Mouse (Mus musculus) stomach, embryonic 15.5 days (tissue): ENCODE data around the gene Trrap. TPM values are rescaled to one million over a fixed set of nuclear protein-coding genes. Genes with fewer than 3 reads are reported as not detected.

Experiments
- ATAC-seq: fragments of 200-750 bp; cut with Nextera tagmentation; 2 replicates; pipeline ENCODE4 v1.8.0; 2017; ENCODE audit warnings: low read depth, moderate number of reproducible peaks, moderate TSS enrichment; ENCODE audit not compliant: insufficient read depth, low FRiP score
- H3K27ac ChIP-seq: fragments of 300-500 bp; sonication (generic); 2 replicates; pipeline ENCODE4 v1.5.1; 2015; ENCODE audit warnings: mild to moderate bottlenecking, inconsistent platforms
- H3K27me3 ChIP-seq: fragments of 300-500 bp; sonication (generic); replicated peaks from 2 replicates; pipeline ENCODE4 v1.6.1; 2015; ENCODE audit warnings: inconsistent platforms
- H3K36me3 ChIP-seq: fragments of 300-500 bp; sonication (generic); 2 replicates; pipeline ENCODE4 v1.6.1; 2015; ENCODE audit warnings: inconsistent platforms
- H3K4me1 ChIP-seq: fragments of 300-500 bp; sonication (generic); 2 replicates; pipeline ENCODE4 v1.6.1; 2015; ENCODE audit warnings: inconsistent platforms
- H3K4me2 ChIP-seq: fragments of 300-500 bp; sonication (generic); 2 replicates; pipeline ENCODE4 v1.6.1; 2015; ENCODE audit warnings: mild to moderate bottlenecking, inconsistent platforms
- H3K4me3 ChIP-seq: fragments of 300-500 bp; sonication (generic); replicated peaks from 2 replicates; pipeline ENCODE4 v1.5.1; 2015; ENCODE audit warnings: inconsistent platforms
- H3K9ac ChIP-seq: fragments of 300-500 bp; sonication (generic); 2 replicates; pipeline ENCODE4 v1.6.1; 2015; ENCODE audit warnings: inconsistent platforms
- H3K9me3 ChIP-seq: fragments of 300-500 bp; sonication (generic); 2 replicates; pipeline ENCODE4 v1.6.1; 2016; ENCODE audit warnings: inconsistent platforms
- WGBS: fragments of 180-500 bp; shearing (Covaris S2); methylation state at CpG from one replicate; pipeline ENCODE4 v1.1.7; 2015; 5-methylcytosine and 5-hydroxymethylcytosine counted together
- polyA plus RNA-seq: library from polyadenylated mRNA; unstranded; fragments of >200 nt; fragmentation: Nextera tagmentation; extraction: Ambion mirVana; gene quantifications from 2 replicates; pipeline ENCODE4 v1.2.1, GENCODE M21; 2015

Gene Trrap
- polyA plus RNA-seq, 1 experiment from 2014 or later = 62.1 TPM

- H3K27me3 ChIP-seq = no peaks in the 10 kb centered on the region
- WGBS = 96% methylated on average over 18 of the region's 18 CpGs
- no peak for ATAC-seq
- no peak overlapping the region for H3K4me2 ChIP-seq
- H3K4me1 ChIP-seq = no peaks in the 10 kb centered on the region
- no peaks in the 10 kb centered on the region for H3K9me3 ChIP-seq
- no peak overlapping the region for H3K9ac ChIP-seq
- H3K27ac ChIP-seq = no peak overlapping the region
- H3K4me3 ChIP-seq = no peak overlapping the region
- H3K36me3 ChIP-seq = peaks cover 78% of the 10 kb centered on the region
These were observed 18.9 kb downstream of the Trrap start for GRCm38 (mm10) chr5:144786464-144786863.

GRCm38 (mm10) chr5:144793374-144793773 is 25.8 kb downstream of the Trrap start:
- no peak overlapping the region for H3K4me2 ChIP-seq
- H3K27me3 ChIP-seq = no peaks in the 10 kb centered on the region
- H3K4me1 ChIP-seq = no peaks in the 10 kb centered on the region
- no peak overlapping the region for H3K9ac ChIP-seq
- ATAC-seq = no peak
- H3K4me3 ChIP-seq = no peak overlapping the region
- H3K36me3 ChIP-seq = peaks cover 85% of the 10 kb centered on the region
- no peaks in the 10 kb centered on the region for H3K9me3 ChIP-seq
- WGBS = 86% methylated on average over 5 of the region's 5 CpGs
- H3K27ac ChIP-seq = no peak overlapping the region

GRCm38 (mm10) chr5:144794687-144795086 is 27.2 kb downstream of the Trrap start:
- no peaks in the 10 kb centered on the region for H3K9me3 ChIP-seq
- no peaks in the 10 kb centered on the region for H3K27me3 ChIP-seq
- no peak overlapping the region for H3K4me2 ChIP-seq
- no peaks in the 10 kb centered on the region for H3K4me1 ChIP-seq
- H3K36me3 ChIP-seq = peaks cover 84% of the 10 kb centered on the region
- H3K9ac ChIP-seq = no peak overlapping the region
- 70% methylated on average over 6 of the region's 6 CpGs for WGBS
- H3K27ac ChIP-seq = no peak overlapping the region
- H3K4me3 ChIP-seq = no peak overlapping the region
- ATAC-seq = no peak

- 91% methylated on average over 7 of the region's 7 CpGs for WGBS
- no peak overlapping the region for H3K4me2 ChIP-seq
- no peak overlapping the region for H3K27ac ChIP-seq
- no peak overlapping the region for H3K4me3 ChIP-seq
- no peaks in the 10 kb centered on the region for H3K4me1 ChIP-seq
- no peak overlapping the region for H3K9ac ChIP-seq
- H3K27me3 ChIP-seq = no peaks in the 10 kb centered on the region
- H3K36me3 ChIP-seq = peaks cover 87% of the 10 kb centered on the region
- H3K9me3 ChIP-seq = no peaks in the 10 kb centered on the region
- ATAC-seq = no peak
These were observed 29.6 kb downstream of the Trrap start for GRCm38 (mm10) chr5:144797116-144797515.

- peaks cover 95% of the 10 kb centered on the region for H3K36me3 ChIP-seq
- H3K9me3 ChIP-seq = no peaks in the 10 kb centered on the region
- no peak overlapping the region for H3K27ac ChIP-seq
- no peaks in the 10 kb centered on the region for H3K4me1 ChIP-seq
- H3K4me2 ChIP-seq = no peak overlapping the region
- 83% methylated on average over 8 of the region's 8 CpGs for WGBS
- no peak overlapping the region for H3K4me3 ChIP-seq
- ATAC-seq = no peak
- H3K9ac ChIP-seq = no peak overlapping the region
- H3K27me3 ChIP-seq = no peaks in the 10 kb centered on the region
These were observed 35.5 kb downstream of the Trrap start for GRCm38 (mm10) chr5:144803066-144803465.

- Histone ChIP-seq H3K9me3 (no peaks in the 10 kb centered on the region), H3K4me3 (no peak overlapping the region), H3K36me3 (peaks cover 95% of the 10 kb centered on the region), H3K4me1 (no peaks in the 10 kb centered on the region), H3K27me3 (no peaks in the 10 kb centered on the region), H3K9ac (no peak overlapping the region), H3K4me2 (no peak overlapping the region), H3K27ac (no peak overlapping the region)
- ATAC-seq = no peak
- 84% methylated on average over 7 of the region's 7 CpGs for WGBS
These were observed 36.6 kb downstream of the Trrap start for GRCm38 (mm10) chr5:144804181-144804580.

- H3K27me3 ChIP-seq = no peaks in the 10 kb centered on the region
- ATAC-seq = no peak
- no peak overlapping the region for H3K4me3 ChIP-seq
- no peak overlapping the region for H3K9ac ChIP-seq
- H3K36me3 ChIP-seq = peaks cover 92% of the 10 kb centered on the region
- H3K9me3 ChIP-seq = no peaks in the 10 kb centered on the region
- no peak overlapping the region for H3K27ac ChIP-seq
- WGBS = 95% methylated on average over 10 of the region's 10 CpGs
- H3K4me1 ChIP-seq = no peaks in the 10 kb centered on the region
- no peak overlapping the region for H3K4me2 ChIP-seq
These were observed 39.4 kb downstream of the Trrap start for GRCm38 (mm10) chr5:144806931-144807330.

- Histone ChIP-seq H3K9ac (no peak overlapping the region), H3K4me2 (no peak overlapping the region), H3K27ac (no peak overlapping the region), H3K4me3 (no peak overlapping the region), H3K9me3 (no peaks in the 10 kb centered on the region), H3K4me1 (no peaks in the 10 kb centered on the region), H3K27me3 (no peaks in the 10 kb centered on the region), H3K36me3 (peaks cover 91% of the 10 kb centered on the region)
- 94% methylated on average over 20 of the region's 20 CpGs for WGBS
- no peak for ATAC-seq
These were observed 61.0 kb downstream of the Trrap start for GRCm38 (mm10) chr5:144828365-144829102.

- H3K27me3 ChIP-seq = no peaks in the 10 kb centered on the region
- no peak overlapping the region for H3K9ac ChIP-seq
- no peak for ATAC-seq
- no peaks in the 10 kb centered on the region for H3K9me3 ChIP-seq
- no peak overlapping the region for H3K4me3 ChIP-seq
- 84% methylated on average over 4 of the region's 4 CpGs for WGBS
- H3K27ac ChIP-seq = no peak overlapping the region
- H3K4me1 ChIP-seq = no peaks in the 10 kb centered on the region
- no peak overlapping the region for H3K4me2 ChIP-seq
- H3K36me3 ChIP-seq = peaks cover 92% of the 10 kb centered on the region
These were observed 62.1 kb downstream of the Trrap start for GRCm38 (mm10) chr5:144829631-144830030.

GRCm38 (mm10) chr5:144831840-144832469 is 64.4 kb downstream of the Trrap start:
- Histone ChIP-seq H3K4me2 (no peak overlapping the region), H3K27me3 (no peaks in the 10 kb centered on the region), H3K27ac (no peak overlapping the region), H3K9me3 (no peaks in the 10 kb centered on the region), H3K9ac (no peak overlapping the region), H3K4me3 (no peak overlapping the region), H3K36me3 (peaks cover 91% of the 10 kb centered on the region), H3K4me1 (no peaks in the 10 kb centered on the region)
- 81% methylated on average over 9 of the region's 9 CpGs for WGBS
- no peak for ATAC-seq

GRCm38 (mm10) chr5:144836100-144836499 is 68.6 kb downstream of the Trrap start:
- H3K4me1 ChIP-seq = no peaks in the 10 kb centered on the region
- WGBS = 88% methylated on average over 3 of the region's 3 CpGs
- H3K27ac ChIP-seq = no peak overlapping the region
- H3K4me3 ChIP-seq = no peak overlapping the region
- H3K9ac ChIP-seq = no peak overlapping the region
- H3K36me3 ChIP-seq = peaks cover 89% of the 10 kb centered on the region
- ATAC-seq = no peak
- no peak overlapping the region for H3K4me2 ChIP-seq
- no peaks in the 10 kb centered on the region for H3K9me3 ChIP-seq
- H3K27me3 ChIP-seq = no peaks in the 10 kb centered on the region

GRCm38 (mm10) chr5:144845352-144845751 is 77.8 kb downstream of the Trrap start:
- Histone ChIP-seq H3K27ac (no peak overlapping the region), H3K9ac (no peak overlapping the region; the same call in 1 of the 2 replicates), H3K9me3 (no peaks in the 10 kb centered on the region), H3K36me3 (peaks cover 90% of the 10 kb centered on the region), H3K27me3 (no peaks in the 10 kb centered on the region), H3K4me1 (no peaks in the 10 kb centered on the region), H3K4me3 (no peak overlapping the region), H3K4me2 (no peak overlapping the region)
- ATAC-seq = no peak
- WGBS = 97% methylated on average over 20 of the region's 20 CpGs
